Mouse (Mus musculus) liver, embryonic 14.5 days (tissue): ENCODE measurements around the gene Dock8.

ENCODE experiments used
- CTCF ChIP-seq: IDR thresholded peaks from 2 replicates; pipeline ENCODE4 v1.5.1; 2016; ENCODE audit warnings: antibody characterized with exemption, low read depth, control low read depth
- EP300 ChIP-seq: IDR thresholded peaks from 2 replicates; pipeline ENCODE4 v1.6.1; 2016; ENCODE audit warnings: antibody characterized with exemption, low read depth

- TF ChIP-seq EP300 (no peak), CTCF (no peak)
These were observed 207.6 kb downstream of the Dock8 start for GRCm38 (mm10) chr19:25206969-25207368.
